Mouse (Mus musculus): ENCODE data around the gene Igfbp7. TPM values are rescaled to one million over a fixed set of nuclear protein-coding genes. Genes with fewer than 3 reads are reported as not detected.

The Igfbp7 gene
- polyA plus RNA-seq, 1 experiment from 2014 or later, result 10.4 TPM

DNA sequence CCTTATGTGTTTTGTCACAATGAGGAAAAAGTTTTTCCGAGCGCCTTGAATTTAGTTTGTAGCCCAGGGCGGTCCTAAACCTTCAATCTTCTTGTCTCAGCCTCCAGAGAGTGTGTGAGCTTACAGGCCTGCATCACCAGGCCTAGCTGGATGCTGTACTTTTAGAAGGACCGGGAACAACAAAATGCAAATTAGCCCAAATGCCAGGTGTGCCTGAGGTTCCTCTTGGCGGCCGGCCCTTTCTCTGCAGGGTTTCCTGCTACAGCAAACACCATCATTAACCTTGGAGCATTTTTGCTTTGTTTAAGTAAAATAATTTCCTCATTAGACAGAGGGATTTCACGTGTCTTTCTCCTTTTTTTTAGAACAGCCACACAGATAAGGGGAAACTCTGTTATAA, 39.6 kb downstream of the Igfbp7 start:
- no peak for DNase-seq (ENCODE audit: low spot score)
- 45% methylated on average over 7 of the region's 7 CpGs for WGBS
- Histone ChIP-seq H3K4me3 (no peak overlapping the region), H3K27me3 (ENCODE audit: low read depth, poor library complexity, severe bottlenecking) (no peaks in the 10 kb centered on the region), H3K9me3 (replicated peaks) (no peaks in the 10 kb centered on the region), H3K4me1 (peaks cover 4% of the 10 kb centered on the region; the same call in 1 of the 2 replicates), H3K36me3 (no peaks in the 10 kb centered on the region), H3K27ac (replicated peaks) (no peak overlapping the region)

- H3K27me3 ChIP-seq (ENCODE audit: low read depth, poor library complexity, severe bottlenecking), result no peaks in the 10 kb centered on the region
- no peaks in the 10 kb centered on the region for H3K36me3 ChIP-seq
- no peak overlapping the region for H3K27ac ChIP-seq (replicated peaks)
- WGBS, result 62% methylated on average over 12 of the region's 12 CpGs
- peaks cover 2% of the 10 kb centered on the region; the same call in 1 of the 2 replicates for H3K4me1 ChIP-seq
- DNase-seq (ENCODE audit: low spot score), result no peak
- H3K4me3 ChIP-seq, result no peak overlapping the region
- no peaks in the 10 kb centered on the region for H3K9me3 ChIP-seq (replicated peaks)
These were observed 40.2 kb downstream of the Igfbp7 start for GRCm38 (mm10) chr5:77367682-77368081.

- no peak overlapping the region for H3K4me3 ChIP-seq
- H3K27ac ChIP-seq (replicated peaks), result no peak overlapping the region
- H3K9me3 ChIP-seq (replicated peaks), result no peaks in the 10 kb centered on the region
- no peaks in the 10 kb centered on the region for H3K4me1 ChIP-seq
- 87% methylated on average over 1 of the region's 1 CpGs for WGBS
- no peak for DNase-seq (ENCODE audit: low spot score)
- no peaks in the 10 kb centered on the region for H3K27me3 ChIP-seq (ENCODE audit: low read depth, poor library complexity, severe bottlenecking)
- H3K36me3 ChIP-seq, result no peaks in the 10 kb centered on the region
These were observed 40.7 kb downstream of the Igfbp7 start for GRCm38 (mm10) chr5:77367145-77367544.

- WGBS, result 85% methylated on average over 8 of the region's 8 CpGs
- Histone ChIP-seq H3K27ac (replicated peaks) (no peak overlapping the region), H3K9me3 (replicated peaks) (no peaks in the 10 kb centered on the region), H3K36me3 (no peaks in the 10 kb centered on the region), H3K27me3 (ENCODE audit: low read depth, poor library complexity, severe bottlenecking) (no peaks in the 10 kb centered on the region), H3K4me1 (no peaks in the 10 kb centered on the region), H3K4me3 (no peak overlapping the region)
- no peak for DNase-seq (ENCODE audit: low spot score)
These were observed 41.5 kb downstream of the Igfbp7 start for GRCm38 (mm10) chr5:77366313-77366712.

- Histone ChIP-seq H3K9me3 (replicated peaks) (no peaks in the 10 kb centered on the region), H3K4me1 (no peaks in the 10 kb centered on the region)
- 93% methylated on average over 3 of the region's 3 CpGs for WGBS
These were observed 43.3 kb downstream of the Igfbp7 start for GRCm38 (mm10) chr5:77364443-77365038.

GRCm38 (mm10) chr5:77363650-77364049, 44.2 kb downstream of the Igfbp7 start:
- no peak for DNase-seq (ENCODE audit: low spot score)
- 90% methylated on average over 6 of the region's 6 CpGs for WGBS
- H3K27ac ChIP-seq (replicated peaks), result no peak overlapping the region
- no peak overlapping the region for H3K4me3 ChIP-seq
- H3K9me3 ChIP-seq (replicated peaks), result no peaks in the 10 kb centered on the region
- no peaks in the 10 kb centered on the region for H3K36me3 ChIP-seq
- H3K27me3 ChIP-seq (ENCODE audit: low read depth, poor library complexity, severe bottlenecking), result no peaks in the 10 kb centered on the region
- H3K4me1 ChIP-seq, result peaks cover 3% of the 10 kb centered on the region

More at GRCm38 (mm10) chr5:77364443-77365038, 43.3 kb downstream of the Igfbp7 start:
- Histone ChIP-seq H3K27me3 (ENCODE audit: low read depth, poor library complexity, severe bottlenecking) (no peaks in the 10 kb centered on the region), H3K27ac (replicated peaks) (no peak overlapping the region), H3K36me3 (no peaks in the 10 kb centered on the region), H3K4me3 (no peak overlapping the region)
- DNase-seq (ENCODE audit: low spot score), result no peak

DNA sequence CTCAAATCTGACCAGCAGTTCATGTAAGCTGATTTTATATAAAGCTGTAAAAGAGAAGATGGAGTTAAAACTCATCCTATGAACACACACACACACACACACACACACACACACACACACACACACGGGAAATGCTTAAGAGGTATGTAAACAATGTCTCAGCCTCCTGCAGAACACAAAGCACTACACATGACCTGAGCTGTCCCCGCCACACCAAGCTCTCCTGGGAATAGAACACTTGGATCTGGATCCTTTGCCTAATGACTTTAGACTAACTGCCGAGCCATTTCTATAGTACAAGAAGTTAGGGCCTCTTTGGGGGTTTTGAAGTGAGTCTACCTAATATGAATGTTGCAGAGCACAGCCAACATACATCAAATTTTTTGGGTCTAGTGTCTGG, 45.7 kb downstream of the Igfbp7 start:
- no peak overlapping the region for H3K4me3 ChIP-seq
- no peaks in the 10 kb centered on the region for H3K36me3 ChIP-seq
- 67% methylated on average over 3 of the region's 3 CpGs for WGBS
- H3K9me3 ChIP-seq (replicated peaks), result no peaks in the 10 kb centered on the region
- H3K4me1 ChIP-seq, result peaks cover 17% of the 10 kb centered on the region
- H3K27me3 ChIP-seq (ENCODE audit: low read depth, poor library complexity, severe bottlenecking), result 0 out of 2 replicates have a peak, but pooled peaks cover 6% of the 10 kb centered on the region
- no peak overlapping the region for H3K27ac ChIP-seq (replicated peaks)
- no peak for DNase-seq (ENCODE audit: low spot score)

- DNase-seq (ENCODE audit: low spot score), result no peak
- no peaks in the 10 kb centered on the region for H3K36me3 ChIP-seq
- 79% methylated on average over 4 of the region's 4 CpGs for WGBS
- H3K27me3 ChIP-seq (ENCODE audit: low read depth, poor library complexity, severe bottlenecking), result peaks cover 15% of the 10 kb centered on the region
- no peak overlapping the region for H3K4me3 ChIP-seq
- H3K27ac ChIP-seq (replicated peaks), result no peak overlapping the region
- no peaks in the 10 kb centered on the region for H3K9me3 ChIP-seq (replicated peaks)
- H3K4me1 ChIP-seq, result peaks cover 17% of the 10 kb centered on the region
These were observed 46.8 kb downstream of the Igfbp7 start for GRCm38 (mm10) chr5:77361006-77361405.

- DNase-seq (ENCODE audit: low spot score), result no peak
- Histone ChIP-seq H3K9me3 (replicated peaks) (no peaks in the 10 kb centered on the region), H3K4me3 (no peak overlapping the region), H3K27ac (replicated peaks) (no peak overlapping the region), H3K4me1 (peaks cover 17% of the 10 kb centered on the region), H3K36me3 (no peaks in the 10 kb centered on the region), H3K27me3 (ENCODE audit: low read depth, poor library complexity, severe bottlenecking) (peaks cover 24% of the 10 kb centered on the region)
- 96% methylated on average over 4 of the region's 4 CpGs for WGBS
These were observed 47.9 kb downstream of the Igfbp7 start for GRCm38 (mm10) chr5:77359971-77360370.

DNA sequence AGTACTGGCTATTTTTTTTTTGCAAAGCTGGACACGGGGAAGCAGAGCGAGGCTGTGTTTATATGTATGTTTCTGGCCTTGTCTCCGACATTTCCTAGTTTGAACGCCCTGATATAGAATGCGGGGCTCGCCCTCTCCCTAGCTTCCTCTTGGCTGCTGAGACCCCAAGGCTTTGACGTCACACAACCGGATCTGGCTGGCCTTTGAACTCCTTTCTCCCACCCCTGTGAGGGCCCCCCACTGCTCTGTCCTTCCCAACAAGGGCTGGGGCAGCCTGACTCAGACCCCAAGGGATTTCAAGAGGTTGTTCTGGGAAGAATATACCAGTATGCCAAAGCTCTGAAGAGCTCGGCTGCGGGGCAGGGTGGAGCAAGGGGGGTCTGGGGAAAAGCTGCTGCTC, 49.5 kb downstream of the Igfbp7 start:
- H3K27ac ChIP-seq (replicated peaks), result peak overlapping the region; percentile 69
- peak overlapping the region; percentile 51 for H3K4me3 ChIP-seq
- no peaks in the 10 kb centered on the region for H3K36me3 ChIP-seq
- no peaks in the 10 kb centered on the region for H3K9me3 ChIP-seq (replicated peaks)
- peak; percentile 70 for DNase-seq (ENCODE audit: low spot score)
- peaks cover 29% of the 10 kb centered on the region for H3K4me1 ChIP-seq
- 3% methylated on average over 10 of the region's 10 CpGs for WGBS
- H3K27me3 ChIP-seq (ENCODE audit: low read depth, poor library complexity, severe bottlenecking), result peaks cover 26% of the 10 kb centered on the region

DNA sequence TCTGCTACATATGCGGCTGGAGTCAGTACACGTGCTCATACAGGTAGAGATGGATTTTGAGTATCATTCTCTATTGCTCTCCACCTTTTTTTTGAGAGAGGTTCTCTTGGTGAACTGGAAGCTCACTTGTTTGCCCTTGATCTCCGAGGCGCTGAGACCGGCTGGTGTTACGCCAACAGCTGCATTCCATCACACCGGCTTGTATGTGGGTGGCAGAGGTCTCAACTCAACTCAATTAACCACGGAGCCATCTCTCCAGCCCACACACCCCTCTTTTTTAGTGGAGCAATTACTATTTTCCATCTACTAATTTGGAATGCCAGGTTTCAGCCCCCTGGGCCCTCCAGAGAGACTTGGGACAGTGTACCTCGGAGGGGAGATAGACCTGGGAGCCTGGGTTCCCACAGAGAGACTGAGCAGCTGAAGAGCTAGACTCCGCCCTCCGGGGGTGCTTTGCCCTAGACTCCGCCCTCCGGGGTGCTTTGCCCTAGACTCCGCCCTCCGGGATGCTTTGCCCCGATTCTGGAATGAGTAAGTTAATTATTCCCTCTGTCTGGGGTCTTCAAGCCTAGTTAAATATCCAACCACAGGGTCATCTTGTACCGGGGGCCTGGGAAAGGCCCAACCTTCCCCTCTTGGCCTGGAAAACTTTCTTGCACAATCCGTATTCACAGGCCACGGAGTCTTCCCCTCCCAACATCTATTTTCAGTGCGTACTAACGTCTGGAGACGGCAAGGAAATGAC, 50.3 kb downstream of the Igfbp7 start:
- H3K9me3 ChIP-seq (replicated peaks), result no peaks in the 10 kb centered on the region
- H3K4me3 ChIP-seq, result peak overlapping the region; percentile 51
- H3K36me3 ChIP-seq, result no peaks in the 10 kb centered on the region
- peak; percentile 60 for DNase-seq (ENCODE audit: low spot score)
- H3K27me3 ChIP-seq (ENCODE audit: low read depth, poor library complexity, severe bottlenecking), result peaks cover 26% of the 10 kb centered on the region
- peaks cover 29% of the 10 kb centered on the region for H3K4me1 ChIP-seq
- WGBS, result 13% methylated on average over 22 of the region's 22 CpGs
- peak overlapping the region; percentile 69 for H3K27ac ChIP-seq (replicated peaks)

- Histone ChIP-seq H3K4me1 (peaks cover 29% of the 10 kb centered on the region), H3K36me3 (peaks cover 2% of the 10 kb centered on the region), H3K4me3 (no peak overlapping the region), H3K27me3 (ENCODE audit: low read depth, poor library complexity, severe bottlenecking) (peaks cover 26% of the 10 kb centered on the region), H3K9me3 (replicated peaks) (no peaks in the 10 kb centered on the region), H3K27ac (replicated peaks) (no peak overlapping the region)
- 78% methylated on average over 19 of the region's 19 CpGs for whole genome bisulfite sequencing
- DNase-seq (ENCODE audit: low spot score), result no peak
These were observed 52.3 kb downstream of the Igfbp7 start for GRCm38 (mm10) chr5:77355307-77356265.
